Mouse (Mus musculus) urinary bladder, postnatal 14 days (tissue): ENCODE data around the gene Dnttip2.
"Not testable (repeated sequence)": the region's sequence is repeated elsewhere in the genome, so short reads cannot be mapped to it uniquely, and the experiment has no call there.

Source experiments
- DNase-seq: peaks from one replicate; pipeline ENCODE4 v3.0.0; 2021; ENCODE audit warnings: low spot score

Dnttip2 gene

DNA sequence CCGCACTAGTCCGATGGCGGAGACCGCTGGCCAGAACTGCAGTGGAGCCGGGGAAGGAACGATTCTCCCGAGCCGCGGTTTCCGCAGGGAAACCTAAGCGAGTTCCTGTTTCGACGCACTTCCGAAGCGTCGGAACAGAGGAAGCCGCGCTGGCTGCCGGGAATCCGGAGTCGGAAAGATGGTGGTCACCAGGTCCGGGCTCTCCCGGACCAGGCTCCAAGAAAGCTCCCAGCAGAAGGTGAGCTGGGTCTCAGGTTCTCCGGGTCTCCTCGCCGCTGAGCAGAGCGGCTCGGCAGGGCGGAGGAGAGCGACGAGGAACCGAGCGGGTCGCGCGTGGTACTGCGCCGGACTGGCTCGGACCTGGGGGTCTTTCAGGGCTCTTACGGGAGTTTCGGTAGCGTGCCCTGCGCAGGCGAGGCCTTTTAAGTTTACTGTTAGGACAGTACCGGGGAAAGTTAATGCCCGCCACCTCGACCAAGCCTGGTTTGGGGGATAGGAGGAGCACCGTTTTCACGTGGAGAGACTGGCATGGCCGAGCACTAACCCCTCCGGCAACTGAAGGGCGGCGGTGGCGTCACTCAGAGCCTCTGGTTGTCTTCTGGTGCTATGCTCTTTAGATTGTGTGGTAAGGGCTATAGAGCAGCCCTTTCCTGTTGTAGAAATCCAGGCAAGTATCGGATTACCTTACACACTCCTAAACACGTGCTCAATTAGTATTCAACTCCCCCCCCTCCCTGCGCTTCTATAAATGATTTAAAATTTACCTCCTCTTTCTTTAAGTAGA, at the start of gene Dnttip2:
Dnttip2 (plus strand) TSS at position 148 of the 784 bp plus-strand sequence.
- DNase-seq = peak; percentile 92

DNA sequence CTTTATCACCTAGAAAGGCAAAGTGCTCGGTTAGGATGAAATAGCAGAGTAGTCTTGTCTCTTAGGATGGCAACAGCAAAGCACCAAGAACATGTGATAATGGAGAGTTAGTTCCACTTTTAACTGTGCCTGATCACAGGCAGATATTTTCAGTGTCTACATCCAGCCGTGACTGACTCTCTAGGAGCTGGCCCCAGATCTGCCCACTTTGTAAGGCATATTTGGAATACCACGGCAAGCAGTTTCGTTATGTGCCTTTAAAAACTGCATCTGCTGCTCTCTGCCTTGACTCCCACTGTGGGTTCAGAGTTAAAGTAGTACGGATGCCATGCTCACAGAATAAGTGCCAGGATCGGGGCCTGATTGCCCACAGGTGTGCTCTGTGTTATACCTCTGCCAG, 47.2 kb upstream of the Dnttip2 start:
- not testable (repeated sequence) for DNase-seq

DNA sequence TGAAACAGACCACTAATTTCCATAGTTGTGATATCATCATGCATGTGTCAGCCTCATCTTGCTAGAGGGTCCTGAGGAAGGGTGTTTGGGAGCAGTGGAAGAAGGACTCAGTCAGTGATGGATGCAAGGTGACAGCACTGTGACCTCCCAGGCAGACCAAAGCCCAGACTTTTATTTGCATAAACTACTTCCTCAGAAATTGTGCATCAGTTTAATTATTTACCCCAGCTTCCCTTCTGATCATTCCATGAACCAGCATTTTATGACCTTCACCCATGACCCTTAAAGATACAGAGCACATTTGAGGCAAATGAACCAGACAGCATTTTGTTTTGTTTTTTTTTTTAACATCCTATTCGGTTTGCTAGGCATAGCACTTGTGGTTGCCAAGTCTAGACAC, 38.4 kb upstream of the Dnttip2 start:
- DNase-seq = no peak

DNA sequence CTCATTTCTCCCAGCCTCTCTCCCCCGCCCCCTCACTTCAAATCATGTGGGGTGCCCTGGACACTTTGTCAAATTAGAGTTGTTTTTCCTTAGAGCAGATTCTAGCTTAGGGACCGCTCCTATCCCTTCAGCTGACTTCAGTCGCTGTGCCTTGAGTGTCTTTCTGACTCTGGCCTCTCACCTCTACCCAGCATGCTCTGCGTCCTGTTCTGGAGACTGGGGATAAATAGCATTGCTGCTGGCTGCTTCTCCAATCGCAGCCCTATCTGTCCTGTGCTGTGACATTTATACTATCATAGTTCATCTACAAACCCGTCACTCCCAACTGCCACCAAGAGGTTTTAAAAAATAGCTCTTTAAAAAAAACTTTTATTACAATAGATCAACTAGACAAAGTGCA, 31.3 kb upstream of the Dnttip2 start:
- DNase-seq = no peak

DNA sequence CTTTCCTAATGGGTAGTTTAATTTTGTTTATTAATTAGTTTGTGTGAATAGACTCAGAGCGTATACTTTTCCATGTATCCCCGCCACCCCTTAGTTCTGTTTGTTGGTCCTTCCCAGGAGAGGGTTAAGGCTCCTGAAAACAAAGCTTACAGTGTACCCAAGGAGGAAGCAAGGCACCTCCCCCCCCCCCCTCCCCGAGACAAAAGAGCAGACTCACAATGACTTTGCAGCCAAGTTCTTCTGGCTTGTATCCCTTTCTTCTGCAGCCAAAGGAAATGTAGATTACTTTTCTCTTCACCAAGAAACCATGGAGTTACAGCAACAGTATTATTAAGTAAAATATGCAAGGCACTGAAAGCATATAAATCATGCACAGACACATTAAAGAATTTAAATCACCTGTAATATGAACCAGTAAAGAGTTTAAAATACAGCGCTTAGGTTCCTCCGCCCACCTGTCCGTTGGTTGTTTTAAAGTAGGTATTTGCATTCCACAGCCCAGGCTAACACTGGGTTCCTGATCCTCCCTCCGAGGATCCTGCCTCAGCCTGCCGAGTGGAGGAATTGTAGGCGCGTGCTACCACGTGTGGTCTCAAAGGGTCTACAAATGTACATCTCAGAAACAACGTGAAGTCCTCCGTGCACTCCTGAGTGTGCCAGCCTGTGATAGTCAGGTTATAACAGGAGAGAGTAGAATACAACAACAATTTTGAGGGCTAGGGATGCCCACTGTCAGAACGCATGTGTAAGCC, 30.6 kb upstream of the Dnttip2 start:
- DNase-seq = no peak

DNA sequence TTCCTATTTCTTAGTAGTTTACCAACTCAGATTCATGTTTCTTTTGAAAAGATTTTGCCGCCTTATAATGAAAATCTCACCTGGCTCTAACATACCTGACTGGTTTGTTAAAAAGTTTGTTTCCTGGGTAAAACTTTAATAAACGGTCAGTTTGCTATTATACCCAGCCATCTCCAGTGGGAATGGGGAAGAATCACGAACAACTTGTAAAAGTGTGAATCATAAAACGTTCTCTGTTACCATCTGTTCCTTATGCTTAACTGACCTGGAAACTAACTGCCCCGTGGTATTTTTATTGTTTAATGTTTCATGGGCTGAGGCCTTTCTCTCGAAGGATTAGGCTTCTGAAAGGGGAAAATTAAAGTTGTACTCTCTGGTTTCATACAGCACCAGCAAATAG, 29.4 kb upstream of the Dnttip2 start:
- no peak for DNase-seq

DNA sequence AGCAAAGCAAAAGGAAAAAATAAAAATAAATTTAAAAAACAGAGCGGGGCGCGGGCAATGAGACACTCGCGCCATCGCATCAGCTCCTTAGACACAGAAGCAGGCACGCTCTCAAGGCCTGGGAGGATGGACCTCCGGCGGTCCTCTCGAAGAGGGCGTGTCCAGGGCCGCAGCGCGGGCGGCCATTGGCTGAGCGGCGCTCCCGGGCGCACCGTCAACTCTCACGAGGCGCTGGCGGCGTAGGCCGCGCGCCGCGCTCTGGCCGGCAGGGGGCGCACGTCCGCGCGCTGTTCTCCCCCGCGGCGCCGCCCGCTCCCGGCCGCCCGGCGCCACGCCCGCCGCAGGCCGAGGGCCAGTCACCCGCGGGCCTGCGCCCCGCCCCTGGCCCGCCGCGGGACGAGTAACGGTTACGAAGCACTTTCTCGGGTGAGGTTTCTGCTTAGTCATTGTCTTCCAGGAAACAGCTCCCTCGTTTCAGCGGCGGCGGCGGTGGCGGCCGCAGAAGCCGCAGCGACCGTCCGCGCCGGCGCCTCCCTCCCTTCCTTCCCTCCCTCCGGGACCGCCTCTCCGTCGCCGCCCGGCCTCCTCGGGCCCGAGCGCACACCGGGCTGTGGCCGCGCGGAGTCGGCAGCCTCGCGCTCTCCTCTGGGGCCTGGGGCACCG, 28.8 kb upstream of the Dnttip2 start, which contains the start of gene Gclm:
Gclm (plus strand) TSS at position 343 of the 663 bp plus-strand sequence.
- DNase-seq = peak; percentile 93

DNA sequence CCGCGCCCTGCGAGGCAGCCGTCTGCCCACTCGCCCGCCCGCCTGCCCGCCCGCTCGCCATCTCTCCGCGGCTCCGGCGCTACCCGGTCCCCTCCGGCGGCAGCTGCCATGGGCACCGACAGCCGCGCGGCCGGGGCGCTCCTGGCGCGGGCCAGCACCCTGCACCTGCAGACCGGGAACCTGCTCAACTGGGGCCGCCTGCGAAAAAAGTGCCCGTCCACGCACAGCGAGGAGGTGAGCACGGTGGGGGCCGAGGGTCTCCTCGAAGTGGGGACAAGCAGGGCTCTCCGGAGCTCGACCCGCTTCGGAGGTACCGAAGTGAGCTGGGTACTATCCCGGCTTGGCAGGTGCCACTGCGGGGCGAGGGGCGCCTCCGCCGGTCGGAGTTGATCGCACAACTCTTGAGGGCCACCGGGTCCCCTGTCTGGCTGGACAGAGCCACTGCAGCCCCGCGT, 28.3 kb upstream of the Dnttip2 start:
- DNase-seq = peak; percentile 45

DNA sequence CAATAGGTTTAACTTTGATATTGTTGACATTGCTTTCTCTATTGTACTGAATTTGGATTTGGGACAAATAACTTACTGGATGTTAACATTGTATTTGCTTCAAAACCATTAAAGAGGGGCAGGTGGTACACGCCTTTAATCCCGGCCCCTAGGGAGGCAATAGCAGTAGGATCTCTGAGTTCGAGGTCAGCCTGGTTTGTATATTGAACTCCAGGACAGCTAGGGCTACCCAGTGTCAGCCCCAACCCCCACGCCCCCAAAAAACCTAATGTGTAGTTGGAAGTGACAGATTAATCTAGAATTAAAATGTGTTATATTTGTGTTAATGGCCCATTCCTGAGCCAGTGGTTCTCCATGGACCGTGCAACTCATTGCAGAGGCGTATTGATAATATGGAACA, 27.8 kb upstream of the Dnttip2 start:
- DNase-seq = no peak

DNA sequence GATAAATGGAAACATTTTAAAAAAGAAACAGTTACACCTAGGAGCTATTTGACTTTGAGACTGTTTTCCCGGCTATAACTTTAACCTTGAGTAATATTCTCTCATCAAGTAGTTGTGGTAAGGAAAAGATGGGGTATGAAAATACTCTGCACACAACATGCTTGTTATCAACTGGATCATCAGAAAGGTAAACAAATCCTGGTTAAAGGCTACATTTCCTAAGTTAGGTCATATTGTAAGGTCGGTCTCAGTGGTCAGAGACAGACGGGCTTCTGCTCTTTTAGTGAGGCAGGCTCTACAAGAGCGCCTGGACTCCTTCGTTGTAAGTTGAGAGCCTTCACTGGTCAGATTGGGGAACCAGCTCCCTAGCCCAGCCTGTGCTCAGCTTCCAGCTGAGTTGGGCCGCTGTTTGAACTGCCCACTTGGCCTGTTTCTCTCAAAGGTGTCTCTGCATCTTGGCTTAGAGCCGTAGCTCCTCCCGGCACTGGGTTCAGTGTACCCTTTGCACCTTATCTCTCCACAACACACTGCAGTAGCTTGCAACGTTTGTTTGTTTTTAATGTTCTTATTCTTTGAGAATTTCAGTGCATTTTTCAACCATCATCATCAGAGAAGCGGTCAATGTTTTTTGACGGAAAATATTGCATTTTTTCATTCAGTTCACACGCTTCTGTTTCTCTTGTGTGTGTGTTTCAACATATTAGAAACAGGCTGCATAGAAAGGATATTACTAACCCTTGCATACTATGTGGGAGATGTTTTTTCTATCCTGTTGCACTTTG, 27.0 kb upstream of the Dnttip2 start:
- no peak for DNase-seq

DNA sequence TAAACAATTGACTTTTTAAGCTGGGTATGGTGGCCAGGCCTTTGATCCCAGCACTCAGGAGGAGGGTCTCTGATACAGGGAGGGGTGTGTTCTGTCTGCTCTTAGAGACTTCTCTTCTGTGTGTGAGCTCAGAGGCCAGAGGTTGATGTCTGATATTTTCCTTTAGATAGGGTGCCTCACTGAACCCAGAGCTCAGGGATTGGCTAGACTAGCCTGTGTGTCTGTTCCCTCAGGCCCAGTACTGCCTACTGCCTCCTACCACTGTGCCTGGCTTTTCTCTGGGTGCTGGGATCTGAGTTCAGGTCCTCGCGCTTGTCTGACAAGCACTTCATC, 26.5 kb upstream of the Dnttip2 start:
- no peak for DNase-seq

DNA sequence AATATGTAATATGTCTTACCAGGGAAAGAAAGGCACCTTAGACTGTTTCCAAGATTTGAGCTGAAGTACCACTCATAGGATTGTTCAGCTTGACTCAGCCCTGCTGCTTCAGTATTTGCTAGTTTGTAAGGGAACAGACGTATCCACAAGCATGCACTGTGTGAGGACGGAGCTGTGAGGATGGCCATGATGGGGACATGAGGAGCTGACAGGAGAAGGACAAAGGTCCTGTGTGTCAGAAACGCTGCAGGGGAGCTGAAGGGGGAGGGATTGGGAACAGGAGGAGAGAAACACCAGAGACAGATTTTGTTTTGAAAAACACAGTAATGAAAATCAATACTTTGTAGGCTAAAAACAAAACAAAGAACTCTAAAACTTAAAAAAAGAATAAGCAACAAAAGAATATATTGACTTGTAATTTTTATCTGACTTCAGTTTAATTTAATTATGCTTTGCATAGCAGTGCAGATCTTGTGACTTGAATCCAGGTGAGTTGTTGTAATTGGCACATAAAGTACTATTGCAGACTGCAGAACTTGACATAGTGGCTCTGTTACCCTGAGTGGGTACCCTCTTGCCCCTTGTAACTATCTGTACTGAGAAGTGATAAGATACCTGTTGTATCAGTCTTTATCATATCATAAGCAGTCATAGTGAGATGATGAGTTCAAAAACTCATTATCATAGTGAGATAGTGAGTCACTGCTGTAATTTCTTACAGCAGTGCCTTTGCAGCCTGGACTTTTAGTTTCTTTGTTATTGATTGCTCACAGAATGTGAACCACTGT, 21.5 kb upstream of the Dnttip2 start:
- no peak for DNase-seq

DNA sequence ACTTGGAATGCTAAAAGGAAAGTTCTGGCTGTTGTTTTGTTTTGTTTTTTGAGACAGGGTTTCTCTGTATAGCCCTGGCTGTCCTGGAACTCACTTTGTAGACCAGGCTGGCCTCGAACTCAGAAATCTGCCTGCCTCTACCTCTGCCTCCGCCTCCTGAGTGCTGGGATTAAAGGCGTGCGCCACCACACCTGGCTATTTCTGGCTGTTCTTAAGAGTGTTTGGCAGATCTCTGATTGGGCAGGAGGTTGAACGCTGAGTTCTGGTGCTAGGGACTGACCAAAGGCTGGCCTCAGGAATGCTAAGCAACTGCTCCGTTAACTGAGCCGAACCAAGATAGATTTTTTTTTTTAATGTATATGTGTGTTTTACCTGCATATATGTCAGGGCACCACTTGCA, 20.1 kb upstream of the Dnttip2 start:
- DNase-seq = not testable (repeated sequence)

DNA sequence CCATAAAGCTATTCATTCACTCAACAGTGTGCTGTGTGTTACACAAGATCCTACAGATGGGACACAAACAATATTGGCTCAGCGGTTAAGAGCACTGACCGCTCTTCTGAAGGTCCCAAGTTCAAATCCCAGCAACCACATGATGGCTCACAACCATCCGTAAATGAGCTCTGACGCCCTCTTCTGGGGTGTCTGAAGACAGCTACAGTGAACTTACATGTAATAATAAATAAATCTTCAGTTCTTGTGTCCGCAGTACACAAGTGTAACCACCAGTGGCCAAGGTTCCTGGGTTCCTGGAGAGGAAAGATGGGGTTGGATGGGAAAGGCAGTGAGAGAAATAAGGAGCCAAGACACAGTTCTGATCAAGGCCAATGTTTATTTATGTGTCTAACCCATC, 4.2 kb upstream of the Dnttip2 start:
- DNase-seq = no peak

DNA sequence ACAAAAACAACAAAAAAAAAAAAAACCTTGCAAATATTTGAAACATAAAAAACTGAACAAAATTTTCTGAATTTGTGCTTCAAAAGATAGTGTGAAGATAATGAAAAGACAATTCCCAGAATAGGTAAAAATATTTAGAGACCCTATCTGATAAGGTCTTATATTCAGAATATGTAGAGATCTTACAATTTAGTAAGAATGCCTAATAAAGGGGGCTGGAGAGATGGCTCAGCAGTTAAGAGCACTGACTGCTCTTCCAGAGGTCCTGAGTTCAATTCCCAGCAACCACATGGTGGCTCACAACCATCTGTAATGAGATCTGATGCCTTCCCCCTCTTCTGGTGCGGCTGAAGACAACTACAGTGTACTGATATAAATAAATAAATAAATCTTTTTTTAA, 1.6 kb upstream of the Dnttip2 start:
- DNase-seq = not testable (repeated sequence)

DNA sequence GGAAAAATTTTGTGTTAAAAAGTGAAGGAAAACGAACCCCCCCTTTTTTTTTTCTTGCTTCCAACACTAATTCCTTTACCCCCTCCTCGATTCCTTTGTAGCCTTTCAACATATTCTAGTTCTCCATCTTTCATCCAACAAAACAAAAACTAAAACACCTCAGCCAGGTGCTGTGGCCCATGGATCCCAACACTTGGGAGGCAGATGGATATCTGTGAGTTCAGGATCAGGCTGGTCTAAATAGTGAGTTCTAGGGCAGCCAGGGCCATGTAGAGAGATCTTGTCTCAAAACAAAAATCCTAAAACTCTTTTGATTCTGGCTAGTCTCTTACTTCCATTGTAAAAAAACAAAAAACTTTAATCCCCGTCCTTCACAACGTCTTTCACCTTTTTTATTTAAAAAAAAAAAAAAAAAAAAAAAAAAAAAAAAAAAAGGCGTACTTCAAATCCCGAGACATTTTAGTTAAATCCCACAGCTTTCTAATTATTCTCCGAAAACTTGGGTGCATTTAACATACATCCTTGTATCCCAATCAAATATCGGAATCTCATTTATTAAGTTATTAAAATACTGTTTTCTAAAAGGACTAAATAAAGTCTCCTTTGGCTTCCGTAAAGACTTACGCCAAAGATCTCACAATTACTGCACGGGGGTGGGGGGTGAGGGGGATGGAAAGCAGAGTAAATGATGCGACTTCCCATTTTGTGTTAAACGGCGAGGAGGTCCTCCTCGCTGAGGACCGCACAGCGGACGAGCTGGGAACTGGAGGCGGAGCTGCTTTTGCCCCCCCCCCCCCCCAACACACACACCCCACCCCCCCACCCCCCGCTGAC, 564 bp upstream of the Dnttip2 start:
- DNase-seq = no peak

DNA sequence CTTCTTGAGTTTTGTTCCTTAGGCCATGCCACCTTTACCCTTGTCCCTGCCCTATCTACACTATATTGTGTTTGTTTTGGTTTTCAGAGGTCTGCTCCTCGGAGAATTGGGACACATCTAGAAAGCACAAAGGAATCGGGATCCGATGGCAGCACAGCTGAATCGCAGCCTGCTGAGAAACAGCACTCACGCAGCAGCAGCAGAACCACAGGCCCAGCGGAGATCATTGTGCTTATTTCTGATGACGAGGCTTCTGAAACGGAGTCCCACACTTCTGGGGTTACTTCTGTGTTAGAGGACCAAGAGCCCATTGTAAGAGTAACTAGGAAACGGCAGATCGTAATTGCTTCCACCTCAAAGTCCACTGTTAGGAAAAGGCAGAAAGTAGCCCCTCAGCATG, 923 bp downstream of the Dnttip2 start:
- no peak for DNase-seq

DNA sequence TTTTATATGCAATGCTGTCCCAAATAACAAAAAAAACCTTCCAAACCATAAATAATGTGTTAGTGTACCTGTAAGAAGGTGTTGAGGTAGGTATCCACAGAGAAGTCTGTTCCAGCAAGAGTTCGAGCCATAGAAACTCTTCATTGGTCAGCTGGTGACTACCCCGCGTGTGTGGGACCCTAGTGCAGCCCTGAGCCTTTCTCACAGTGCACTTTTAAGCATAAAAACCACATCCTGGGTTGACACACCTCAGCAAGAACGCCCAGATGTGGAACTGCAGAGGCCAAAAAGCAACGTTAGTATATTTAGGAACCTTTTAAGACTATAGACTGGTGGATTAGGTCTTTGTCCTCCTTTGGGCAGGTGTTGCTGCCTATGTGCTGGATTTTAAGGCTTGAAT, 13.0 kb downstream of the Dnttip2 start:
- DNase-seq = no peak

DNA sequence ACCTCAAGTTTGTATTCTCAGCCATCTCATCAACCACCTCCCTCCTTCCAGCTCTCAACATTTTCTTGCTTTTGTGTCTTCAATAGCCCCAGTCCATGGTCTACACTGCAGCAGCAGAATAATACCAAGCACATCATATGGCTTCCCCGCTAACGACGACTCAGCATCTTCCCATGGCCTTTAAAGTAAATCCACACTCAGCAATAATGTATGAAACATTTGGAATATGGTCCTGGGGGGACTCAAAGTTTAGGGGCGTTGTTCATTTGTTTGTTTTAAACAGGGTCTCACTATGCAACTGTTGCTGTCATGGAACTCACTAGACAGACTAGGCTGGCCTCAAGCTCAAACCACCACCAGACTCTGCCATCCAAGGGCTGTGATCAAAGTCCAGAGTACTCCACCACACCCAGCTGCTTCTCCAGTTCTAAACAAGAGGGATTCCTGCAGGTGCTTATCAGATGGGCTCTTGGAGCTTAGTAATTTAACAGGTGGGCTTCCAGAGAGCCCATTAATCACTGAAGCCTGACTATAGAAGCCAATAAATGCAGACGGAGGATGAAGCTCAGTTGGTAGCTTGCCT, 14.5 kb downstream of the Dnttip2 start:
- no peak for DNase-seq

DNA sequence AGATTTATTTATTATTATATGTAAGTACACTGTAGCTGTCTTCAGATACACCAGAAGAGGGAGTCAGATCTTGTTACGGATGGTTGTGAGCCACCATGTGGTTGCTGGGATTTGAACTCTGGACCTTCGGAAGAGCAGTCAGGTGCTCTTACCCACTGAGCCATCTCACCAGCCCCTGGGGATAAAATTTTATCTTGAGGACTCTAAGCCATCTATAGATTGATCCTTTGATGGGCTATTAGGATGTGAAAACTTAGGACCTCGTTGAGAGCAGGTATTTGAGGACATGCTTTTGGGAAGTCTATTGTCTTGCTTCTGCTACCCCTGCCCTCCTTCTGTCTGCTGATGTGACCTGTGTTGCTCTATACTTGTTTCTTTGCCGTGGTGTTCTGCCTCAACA, 15.2 kb downstream of the Dnttip2 start:
- not testable (repeated sequence) for DNase-seq
